Mouse (Mus musculus): ENCODE measurements around the gene Amfr. TPM values are rescaled to one million over a fixed set of nuclear protein-coding genes. Genes with fewer than 3 reads are reported as not detected.

The Amfr gene
- total RNA-seq, 2 experiments from 2014 or later, result 97.5 to 101 TPM

- intact Hi-C loops (cut with DNase I), result no loop called here
- 0 out of 2 replicates have a peak overlapping the region, but pooled peaks have one; percentile 5 for H3K27ac ChIP-seq
These were observed 71.0 kb downstream of the Amfr start for GRCm38 (mm10) chr8:93941636-93942054.

DNA sequence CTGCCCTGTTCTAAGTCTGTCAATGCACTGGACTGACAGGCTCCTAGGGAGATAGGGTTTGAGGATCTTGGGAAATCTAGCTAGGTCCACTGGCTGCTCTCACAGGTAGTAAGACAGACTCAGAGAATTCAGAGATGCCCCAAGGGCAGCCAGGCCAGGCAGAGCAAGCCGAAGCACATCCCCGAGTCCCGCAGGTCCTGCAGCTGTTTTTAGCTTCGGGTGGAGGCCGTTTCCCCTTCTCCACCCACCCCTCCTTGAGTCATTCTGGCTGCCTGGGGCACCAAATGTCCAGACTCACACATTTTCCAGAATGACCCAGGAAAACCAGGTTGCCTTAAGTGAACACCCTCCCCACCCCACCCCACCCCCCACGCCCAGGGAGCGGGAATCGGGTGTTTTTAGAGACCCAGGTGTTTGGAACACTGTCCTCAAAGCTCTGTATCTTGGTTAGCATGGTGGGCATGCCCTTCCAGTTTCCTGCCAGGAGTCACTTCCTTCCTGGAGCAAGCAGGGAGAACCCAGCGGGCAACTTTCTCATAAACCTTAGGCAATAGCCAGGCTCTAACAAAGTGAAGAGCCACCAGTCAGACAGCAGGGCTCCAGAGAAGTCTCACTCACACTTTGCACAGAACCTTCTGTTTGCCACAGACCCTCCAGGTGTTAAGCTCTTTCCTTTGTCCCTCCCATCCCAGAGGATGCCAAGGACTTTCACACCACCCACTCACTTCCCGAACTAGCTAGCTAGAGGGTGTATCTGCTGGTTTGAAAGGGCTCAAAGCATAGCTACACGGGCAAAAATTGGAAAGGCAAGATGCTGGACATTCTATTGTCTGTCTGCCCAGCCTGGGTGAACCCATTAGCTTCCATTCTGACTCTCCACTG, 71.9 kb downstream of the Amfr start:
- Histone ChIP-seq H3K27ac (peak overlapping the region; percentile 5; the same call in 1 of the 2 replicates), H3K4me3 (no peak overlapping the region)
- TF ChIP-seq CTCF (IDR thresholded peaks at IDR 0.05), result no peak
- intact Hi-C loops (cut with DNase I), result no loop called here
- DNase-seq, result no peak

More at GRCm38 (mm10) chr8:93941636-93942054, 71.0 kb downstream of the Amfr start:
- no peak overlapping the region for H3K4me3 ChIP-seq
- TF ChIP-seq CTCF (IDR thresholded peaks at IDR 0.05), result no peak
- no peak for DNase-seq

DNA sequence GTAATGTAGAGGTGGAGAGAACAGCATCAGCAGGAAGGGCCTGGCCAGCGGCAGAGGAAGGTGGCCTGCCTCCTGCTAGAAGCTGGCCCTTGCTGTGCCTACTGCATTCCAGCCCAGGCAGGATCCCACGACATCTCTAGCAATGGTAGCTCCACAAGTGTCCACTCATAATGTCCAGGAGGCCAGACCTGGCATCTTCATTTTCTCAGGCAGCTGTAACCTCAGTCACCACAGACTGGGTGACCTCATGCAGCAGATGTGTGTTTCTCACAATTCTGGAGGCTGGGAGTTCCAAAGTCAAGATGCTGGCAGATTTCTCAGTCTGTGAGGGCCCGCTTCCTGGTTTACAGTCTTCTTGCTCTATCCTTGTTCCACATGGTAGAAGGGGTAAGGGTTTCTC, 74.4 kb downstream of the Amfr start:
- Histone ChIP-seq H3K4me3 (no peak overlapping the region), H3K27ac (no peak overlapping the region)
- no peak for DNase-seq
- intact Hi-C loops (cut with DNase I), result no loop called here
- TF ChIP-seq CTCF (IDR thresholded peaks at IDR 0.05), result no peak

DNA sequence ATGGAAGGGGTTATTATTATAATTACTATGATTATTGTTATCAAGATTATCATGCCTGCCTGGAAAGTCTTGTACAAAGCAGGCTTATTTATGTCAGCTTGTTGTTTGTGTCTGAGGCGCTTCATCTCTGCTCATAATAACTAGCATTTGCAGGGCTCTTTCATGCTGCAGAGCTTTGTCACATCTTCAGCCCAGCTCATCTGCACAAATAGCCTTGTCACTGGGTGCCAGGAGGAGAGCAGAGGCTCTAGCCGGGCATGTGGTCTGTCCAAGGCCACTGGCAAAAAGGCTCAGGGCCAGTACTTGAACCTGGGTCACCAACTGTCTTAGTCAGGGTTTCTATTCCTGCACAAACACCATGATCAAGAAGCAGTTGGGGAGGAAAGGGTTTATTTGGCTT, 79.4 kb downstream of the Amfr start:
- intact Hi-C loops (cut with DNase I), result loop anchor here (1.0 to 5.0 kb wide), 3 partner anchors 121 to 341 kb away; no protein-coding TSS in a partner anchor
- no peak for TF ChIP-seq CTCF (IDR thresholded peaks at IDR 0.05)

DNA sequence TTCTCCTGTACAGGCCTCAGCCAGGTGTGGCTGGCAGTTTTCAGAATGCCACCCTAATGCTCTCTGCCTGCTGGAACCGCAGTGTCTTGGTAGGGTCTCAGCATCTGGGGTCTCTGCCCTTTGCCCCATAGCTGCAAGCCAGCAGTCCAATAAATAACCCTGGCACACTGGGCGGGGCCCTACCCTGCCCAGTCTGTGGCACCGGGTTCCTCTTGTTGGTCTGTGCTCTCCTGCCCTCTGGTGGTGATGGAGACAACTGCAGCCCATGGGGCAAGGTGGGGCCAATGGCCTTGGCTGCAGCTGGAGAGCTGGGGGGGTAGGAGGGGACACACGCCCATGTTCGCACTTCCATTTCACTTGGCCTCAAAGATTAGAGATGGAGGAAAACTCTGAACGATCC, 79.8 kb downstream of the Amfr start:
- no peak overlapping the region for H3K27ac ChIP-seq
- DNase-seq, result peak; percentile 87
- no peak overlapping the region for H3K4me3 ChIP-seq
- no peak; the same call in 1 of the 2 replicates for TF ChIP-seq CTCF (IDR thresholded peaks at IDR 0.05)
- intact Hi-C loops (cut with DNase I), result loop anchor here (1.0 to 5.0 kb wide), 3 partner anchors 121 to 341 kb away; no protein-coding TSS in a partner anchor

More for the DNA sequence above, 79.4 kb downstream of the Amfr start:
- DNase-seq, result no peak
- Histone ChIP-seq H3K27ac (no peak overlapping the region), H3K4me3 (no peak overlapping the region)

GRCm38 (mm10) chr8:93931336-93931735, 81.3 kb downstream of the Amfr start:
- intact Hi-C loops (cut with DNase I), result loop anchor here (5.0 kb wide), 1 partner anchor 119 kb away; no protein-coding TSS in a partner anchor
- Histone ChIP-seq H3K27ac (no peak overlapping the region), H3K4me3 (no peak overlapping the region)
- TF ChIP-seq CTCF (IDR thresholded peaks at IDR 0.05), result no peak
- DNase-seq, result no peak

DNA sequence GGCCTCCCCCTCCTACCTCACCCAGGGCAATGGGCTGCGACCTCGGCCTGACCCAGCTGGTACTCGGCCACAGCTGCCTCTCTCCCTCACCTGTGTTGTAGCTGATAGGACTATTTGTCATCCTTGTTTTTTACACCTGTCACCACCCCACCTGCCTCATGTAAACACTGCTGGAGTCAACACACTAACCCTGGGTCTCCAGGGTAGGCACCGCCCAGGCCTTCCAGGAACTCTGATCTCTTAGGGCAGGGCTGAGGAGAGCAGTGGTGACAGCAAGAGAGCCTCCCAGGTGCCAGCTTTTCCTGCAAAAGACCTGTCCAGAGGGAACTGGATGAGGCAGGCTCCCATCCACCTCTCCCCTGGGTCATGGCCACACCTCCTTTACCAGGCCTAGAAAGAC, 83.4 kb downstream of the Amfr start:
- no peak for TF ChIP-seq CTCF (IDR thresholded peaks at IDR 0.05)
- no peak overlapping the region for H3K27ac ChIP-seq
- DNase-seq, result no peak
- H3K4me3 ChIP-seq, result no peak overlapping the region
- intact Hi-C loops (cut with DNase I), result no loop called here

GRCm38 (mm10) chr8:93925513-93925912, 87.1 kb downstream of the Amfr start:
- intact Hi-C loops (cut with DNase I), result no loop called here
- no peak overlapping the region for H3K27ac ChIP-seq
- no peak overlapping the region for H3K4me3 ChIP-seq
- DNase-seq, result no peak
- no peak for TF ChIP-seq CTCF (IDR thresholded peaks at IDR 0.05)

GRCm38 (mm10) chr8:93923897-93924334, 88.7 kb downstream of the Amfr start:
- DNase-seq, result peak; percentile 74
- TF ChIP-seq CTCF (IDR thresholded peaks at IDR 0.05), result no peak
- intact Hi-C loops (cut with DNase I), result no loop called here

More at GRCm38 (mm10) chr8:93923897-93924334, 88.7 kb downstream of the Amfr start:
- Histone ChIP-seq H3K4me3 (no peak overlapping the region), H3K27ac (peak overlapping the region; percentile 31; the same call in 1 of the 2 replicates)

Small RNAs within 50 kb of the gene (microRNA-seq; reads per million reads assigned to microRNA genes)
- not detected for gene Gm24159

Other genes starting within 250 kb of the Amfr start
- 1 to 10 TPM; 7.5 to 7.7 TPM for gene Gnao1, start 202.9 kb downstream of the Amfr start, total RNA-seq (2021)
- 10 to 100 TPM in 1 of 2 experiments, 1 to 10 TPM in 1; 8.0 to 15.0 TPM for gene Nudt21, start 24.2 kb upstream of the Amfr start, total RNA-seq (2021)
- 10 to 100 TPM; 23.0 to 27.4 TPM for gene Ogfod1, start 24.4 kb upstream of the Amfr start, total RNA-seq (2021)
- gene Bbs2, start 86.1 kb upstream of the Amfr start, total RNA-seq (2021), result 1 to 10 TPM; 2.5 to 4.6 TPM
- not detected for gene Mt4, start 124.4 kb upstream of the Amfr start, total RNA-seq (2021)
- gene Mt3, start 139.8 kb upstream of the Amfr start, total RNA-seq (2021), result 1 to 10 TPM; 1.6 to 2.7 TPM
- gene Mt2, start 159.8 kb upstream of the Amfr start, total RNA-seq (2021), result 100 to 1,000 TPM; 103 to 148 TPM
- gene Mt1, start 166.2 kb upstream of the Amfr start, total RNA-seq (2021), result 100 to 1,000 TPM; 120 to 127 TPM
- 10 to 100 TPM in 1 of 2 experiments, 1 to 10 TPM in 1; 8.6 to 12.4 TPM for gene Nup93, start 201.7 kb upstream of the Amfr start, total RNA-seq (2021)

Data from gastrocnemius, adult 2 months (tissue).